Mouse (Mus musculus): Measurements from ENCODE around the gene Tomm22.
"Not testable (repeated sequence)": the region's sequence is repeated elsewhere in the genome, so short reads cannot be mapped to it uniquely, and the experiment has no call there.

The Tomm22 gene

GRCm38 (mm10) chr15:79670249-79670971 is at the start of gene Tomm22:
Gene Tomm22 (plus strand): TSS chr15:79670861.
- peak; percentile 79 to 88 for DNase-seq (ENCODE audit: low spot score in 2 of 2)

GRCm38 (mm10) chr15:79630471-79630870 is 40.2 kb upstream of the Tomm22 start:
- DNase-seq (ENCODE audit: low spot score in 2 of 2), result no peak

DNA sequence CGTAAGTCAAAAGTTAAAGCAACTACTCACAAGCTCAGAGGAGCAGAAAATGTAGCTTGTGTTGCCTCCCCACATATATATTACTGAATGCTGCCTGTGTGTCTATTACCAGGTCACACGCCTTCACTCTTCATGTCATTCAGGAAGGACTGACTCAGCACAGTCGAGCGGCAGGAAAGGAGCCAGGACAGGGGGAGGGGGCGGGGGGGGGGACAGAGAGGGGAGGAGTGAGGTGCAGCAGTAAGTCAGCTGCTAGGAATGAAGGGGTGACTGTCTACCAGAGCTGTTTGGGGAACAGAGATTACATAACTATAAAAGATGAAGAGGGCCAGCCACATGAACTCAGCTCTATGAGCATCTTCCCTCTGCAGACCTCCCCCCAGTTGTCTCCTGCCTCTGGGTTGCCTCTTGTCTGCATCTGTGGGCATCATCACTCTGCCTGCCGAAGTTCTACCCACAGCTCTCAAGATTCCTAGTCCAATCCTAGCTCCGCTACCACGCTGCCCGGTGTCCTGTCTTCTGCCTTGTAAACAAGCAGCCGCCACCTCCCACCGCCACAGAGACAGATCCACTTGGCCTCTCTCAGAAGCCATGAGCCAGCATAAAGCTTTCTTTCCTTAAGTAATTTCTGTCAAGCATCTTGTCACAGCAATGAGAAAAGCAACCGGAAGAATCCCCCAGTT is 29.4 kb upstream of the Tomm22 start:
- no peak for DNase-seq (ENCODE audit: low spot score in 2 of 2)

DNA sequence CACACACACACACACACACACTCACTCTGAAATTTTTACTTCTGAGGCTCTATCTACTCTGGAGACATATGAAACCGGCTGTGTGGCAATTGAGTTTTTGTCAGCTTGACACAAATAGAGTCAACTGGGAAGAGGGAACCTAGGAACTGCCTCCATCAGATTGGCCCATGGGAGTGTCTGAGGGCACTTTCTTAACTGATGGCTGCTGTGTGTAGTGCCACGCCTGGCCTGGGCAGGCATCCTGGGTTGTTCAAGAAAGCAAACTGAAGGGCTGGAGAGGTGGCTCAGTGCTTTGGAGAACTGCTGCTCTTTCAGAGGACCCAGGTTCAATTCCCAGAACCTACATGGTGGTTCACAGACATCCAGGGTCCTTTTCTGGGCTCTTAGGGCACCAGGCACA is 25.2 kb upstream of the Tomm22 start:
- no peak for DNase-seq (ENCODE audit: low spot score in 2 of 2)

GRCm38 (mm10) chr15:79648130-79648529 is 22.5 kb upstream of the Tomm22 start:
- DNase-seq (ENCODE audit: low spot score in 2 of 2), result no peak

DNA sequence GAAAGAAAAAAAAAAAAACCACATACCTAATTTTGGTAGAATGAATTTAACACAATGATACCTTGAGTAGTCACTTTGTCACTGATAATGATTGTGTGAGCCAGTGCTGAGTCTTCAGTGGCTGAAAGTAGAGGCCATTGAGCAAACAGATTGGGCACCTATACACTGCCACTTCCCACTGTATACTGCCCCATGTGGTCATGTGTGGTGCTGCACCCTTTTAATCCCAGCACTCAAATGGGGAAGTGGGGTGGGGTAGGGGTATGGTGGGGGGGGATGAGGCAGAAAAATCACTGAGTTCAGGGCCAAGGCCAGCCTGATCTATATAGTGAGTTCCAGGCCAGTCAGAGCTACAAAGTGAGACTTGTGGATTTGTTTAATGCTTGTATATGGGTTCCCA is 20.1 kb upstream of the Tomm22 start:
- peak in 1 of 2 experiments; percentile 60 for DNase-seq (ENCODE audit: low spot score in 2 of 2)

- peak in 1 of 2 experiments; percentile 26 for DNase-seq (ENCODE audit: low spot score in 2 of 2)
Observed at GRCm38 (mm10) chr15:79651481-79651880, 19.2 kb upstream of the Tomm22 start.

DNA sequence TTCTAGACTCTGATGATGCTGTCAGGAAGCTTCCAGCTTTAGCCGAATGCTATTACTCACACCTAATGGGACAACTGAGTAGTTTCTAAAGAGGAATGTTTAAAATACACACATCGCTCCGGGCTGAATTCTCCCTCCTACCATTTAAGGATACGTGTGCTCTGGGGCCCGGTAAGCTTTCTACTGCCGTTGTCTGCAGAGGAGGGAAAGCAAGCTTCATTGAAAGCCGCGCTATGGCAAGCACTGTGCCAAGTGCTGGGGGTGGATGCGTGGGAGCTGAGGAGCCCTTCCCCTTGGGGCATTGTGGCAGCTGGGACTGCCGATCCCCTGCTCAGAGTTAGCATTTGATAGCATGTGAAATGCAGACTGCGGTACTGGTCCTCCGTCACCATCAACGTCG is 14.2 kb upstream of the Tomm22 start:
- no peak for DNase-seq (ENCODE audit: low spot score in 2 of 2)

- DNase-seq (ENCODE audit: low spot score in 2 of 2), result peak; percentile 71 to 89
Observed at GRCm38 (mm10) chr15:79657837-79658530, 12.7 kb upstream of the Tomm22 start.

GRCm38 (mm10) chr15:79658531-79659375 is 11.9 kb upstream of the Tomm22 start, which contains the start of the genes Fam227a and Cby1:
Gene Fam227a (minus strand): TSS chr15:79658956.
Gene Cby1 (plus strand): TSS chr15:79659199.
- peak; percentile 89 to 93 for DNase-seq (ENCODE audit: low spot score in 2 of 2)

DNA sequence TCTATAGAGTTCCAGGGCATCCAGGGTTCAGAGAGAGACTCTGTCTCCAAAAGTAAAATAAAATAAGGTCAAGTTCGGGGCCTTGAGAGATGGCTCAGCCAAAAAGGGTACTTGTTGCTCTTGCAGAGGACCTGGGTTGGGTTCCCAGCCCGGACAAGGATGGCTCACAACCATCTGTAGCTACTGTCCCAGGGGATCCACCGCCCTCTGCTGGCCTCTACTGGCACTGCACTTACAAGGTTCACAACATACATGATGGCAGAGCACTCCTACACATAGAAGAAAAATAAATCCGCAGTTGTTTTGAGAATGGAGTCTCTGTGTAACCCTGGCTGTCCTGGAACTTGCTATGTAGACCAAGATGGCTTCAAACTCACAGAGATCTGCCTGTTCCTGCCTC is 8.8 kb upstream of the Tomm22 start:
- peak in 1 of 2 experiments; percentile 57 for DNase-seq (ENCODE audit: low spot score in 2 of 2)

DNA sequence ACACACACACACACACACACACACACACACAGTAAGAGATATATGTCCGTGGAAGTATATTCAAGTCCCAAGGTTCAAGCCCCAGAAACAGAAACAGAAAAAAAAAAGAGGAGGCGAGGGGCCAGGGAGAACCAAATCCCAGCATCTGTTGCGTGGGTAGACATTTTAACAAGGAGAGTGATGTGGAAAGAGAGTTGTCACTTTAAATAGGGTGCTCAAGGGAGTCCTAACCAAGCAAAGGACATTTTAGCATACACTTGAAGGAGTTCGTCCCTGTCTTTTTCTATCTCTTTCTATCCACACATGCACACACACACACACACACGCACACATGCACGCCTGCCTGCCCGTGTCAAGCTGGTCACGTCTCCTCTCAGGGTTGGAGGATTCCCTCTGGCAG is 6.0 kb upstream of the Tomm22 start:
- DNase-seq (ENCODE audit: low spot score in 2 of 2), result no peak

DNA sequence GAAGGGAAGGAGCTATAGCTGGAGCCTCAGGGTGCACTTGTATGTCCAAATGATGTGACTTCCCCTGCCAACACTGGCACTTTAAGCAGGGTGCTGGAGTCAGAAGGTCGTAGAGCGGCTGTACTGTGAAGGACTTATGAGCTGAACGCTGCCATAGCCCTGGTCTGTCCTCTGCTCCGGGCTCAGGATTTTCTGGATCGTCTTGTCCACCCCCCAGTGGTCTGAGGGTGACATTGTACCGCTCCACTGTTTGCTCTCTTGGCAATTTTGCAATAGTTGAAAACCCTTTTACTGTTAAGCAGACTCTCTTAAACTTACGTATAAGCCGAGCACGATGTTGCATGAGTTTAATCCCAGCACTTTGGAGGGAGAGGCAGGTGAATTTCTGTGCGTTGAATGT is 1.5 kb upstream of the Tomm22 start:
- no peak for DNase-seq (ENCODE audit: low spot score in 2 of 2)

- DNase-seq (ENCODE audit: low spot score in 2 of 2), result peak in 1 of 2 experiments; percentile 14
Observed at GRCm38 (mm10) chr15:79670972-79671299, 275 bp downstream of the Tomm22 start.

GRCm38 (mm10) chr15:79671828-79672348 is 1.2 kb downstream of the Tomm22 start:
- not testable (repeated sequence) for DNase-seq (ENCODE audit: low spot score in 2 of 2)

GRCm38 (mm10) chr15:79677936-79678335 is 7.3 kb downstream of the Tomm22 start:
- DNase-seq (ENCODE audit: low spot score in 2 of 2), result no peak

- no peak for DNase-seq (ENCODE audit: low spot score in 2 of 2)
Observed at GRCm38 (mm10) chr15:79681973-79682372, 11.3 kb downstream of the Tomm22 start.

DNA sequence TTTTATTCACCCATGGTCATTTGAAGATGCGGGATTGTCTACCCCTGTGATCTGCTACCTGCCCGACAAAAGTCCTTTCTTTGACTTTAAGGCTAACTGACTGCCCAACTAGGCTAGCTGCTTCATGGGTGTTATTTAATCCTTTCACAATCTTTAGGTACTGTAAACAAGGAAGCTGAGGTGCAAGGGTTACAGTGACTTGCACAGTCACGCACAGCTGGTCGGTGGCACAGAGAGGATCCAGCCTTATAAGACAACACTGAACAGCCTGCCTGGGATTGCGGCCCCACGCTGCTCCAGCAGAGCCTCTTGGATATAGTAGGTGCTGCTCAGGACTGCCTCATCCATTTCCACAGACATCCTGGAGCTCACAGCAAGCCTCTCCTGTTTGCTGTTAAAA is 12.5 kb downstream of the Tomm22 start:
- no peak for DNase-seq (ENCODE audit: low spot score in 2 of 2)

DNA sequence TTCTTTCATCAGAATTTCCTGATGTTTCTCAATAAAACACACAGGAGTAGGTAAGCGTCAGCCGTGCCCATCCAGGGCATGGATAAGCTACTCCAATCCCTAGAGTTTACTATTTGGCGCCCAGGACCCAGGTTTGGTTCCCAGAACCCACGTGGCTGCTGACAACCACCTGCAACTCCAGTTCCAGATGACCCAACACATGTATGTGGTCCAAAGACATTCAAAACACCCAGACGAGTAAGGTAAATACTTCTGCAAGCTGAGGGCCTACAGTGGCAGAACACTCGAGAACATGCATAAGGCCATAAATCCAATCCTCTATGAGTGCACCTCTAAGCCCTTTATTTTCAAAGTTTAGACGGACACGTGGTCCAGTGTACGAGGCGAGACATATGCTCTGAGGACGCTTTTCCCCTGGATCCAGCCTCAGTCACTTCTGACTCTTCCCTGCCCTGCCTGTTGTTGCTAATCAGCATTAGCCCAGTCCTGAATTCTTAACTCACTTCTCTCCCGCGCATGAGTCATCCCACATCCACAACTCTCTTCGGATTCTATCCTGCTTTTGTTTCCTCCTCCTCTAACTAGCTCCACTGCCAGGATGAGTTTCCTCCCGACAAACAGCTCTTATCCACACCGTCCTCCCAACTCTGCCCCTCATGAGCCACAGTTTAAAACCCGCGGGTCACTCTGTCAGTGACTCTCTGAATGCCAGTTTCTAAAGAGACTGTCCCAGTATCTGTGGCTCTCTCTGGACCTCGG is 13.2 kb downstream of the Tomm22 start:
- no peak for DNase-seq (ENCODE audit: low spot score in 2 of 2)

DNA sequence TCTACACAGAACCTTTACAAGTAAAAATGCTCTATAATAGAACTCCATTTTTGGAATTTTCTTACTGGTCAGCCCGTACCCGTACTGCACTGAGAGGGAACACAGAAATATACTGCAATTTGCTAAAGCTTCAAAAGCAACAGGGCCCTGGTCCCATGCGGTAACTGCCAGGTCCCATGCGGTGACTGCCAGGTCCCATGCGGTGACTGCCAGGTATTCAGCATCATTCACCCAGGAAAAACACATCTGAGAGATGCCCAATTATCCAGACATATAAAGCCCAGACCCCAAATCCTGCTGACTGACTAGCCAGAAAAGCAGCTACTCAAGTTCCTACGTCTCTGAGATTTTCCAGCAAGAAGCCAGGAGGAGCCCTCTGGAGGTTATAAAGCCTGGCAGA is 14.0 kb downstream of the Tomm22 start:
- no peak for DNase-seq (ENCODE audit: low spot score in 2 of 2)

- no peak for DNase-seq (ENCODE audit: low spot score in 2 of 2)
Observed at GRCm38 (mm10) chr15:79685141-79685641, 14.5 kb downstream of the Tomm22 start.

Measured in thymus, postnatal 10 days (tissue).